ENCODE assay signal across 8 mouse cellular contexts in the genomic region with DNA sequence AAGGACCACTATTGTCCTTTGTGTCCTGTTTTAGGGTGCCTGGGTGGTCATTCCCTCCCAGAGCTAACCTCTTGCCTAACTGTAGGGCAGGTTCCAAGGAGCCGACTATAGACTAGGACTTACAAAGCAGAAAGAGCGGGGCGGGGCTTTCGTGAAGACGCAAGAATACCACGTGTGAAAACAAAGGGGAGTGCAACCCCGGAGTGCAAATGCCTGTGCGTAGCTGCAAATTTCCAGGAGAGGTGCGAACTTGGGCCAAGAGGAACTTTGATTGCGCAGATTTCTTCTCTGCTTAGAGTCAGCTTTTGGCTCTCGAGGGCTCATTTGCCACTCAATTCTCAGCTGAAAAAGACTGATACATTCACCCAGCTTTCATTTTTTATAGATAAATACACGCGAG. TPM values are rescaled to one million over a fixed set of nuclear protein-coding genes. Genes with fewer than 3 reads are reported as not detected.
DNase-seq lines count a peak whose midpoint lies in the region; ATAC-seq and TF ChIP-seq lines count a peak whose summit lies in the region.

No protein-coding gene starts in this region.

- ATAC-seq in hematopoietic stem cell, adult 5-6 weeks (replicated peaks in 1 of 2; ENCODE audit: insufficient read depth in 1 of 2, low FRiP score in 2 of 2, low TSS enrichment in 1 of 2, low read depth in 1 of 2, poor library complexity in 2 of 2, severe bottlenecking in 2 of 2) = peak; percentile 47 to 50; a peak in 3 of 4 replicates

- no peaks in the 10 kb centered on the region for H3K27me3 ChIP-seq in limb, embryonic 10.5 days (ENCODE audit: low read depth, poor library complexity, severe bottlenecking)
- no peaks in the 10 kb centered on the region for H3K27me3 ChIP-seq in spleen, adult 2 months (ENCODE audit: control insufficient read depth, insufficient read depth, low read length)

- peak; percentile 37 for DNase-seq in gastrocnemius, adult 18-20 months (ENCODE audit: low spot score)
- no peak for DNase-seq in gastrocnemius, postnatal 36 days
- peak; percentile 77 for DNase-seq in limb, embryonic 10.5 days (ENCODE audit: low spot score)
- peak; percentile 80 for DNase-seq in mesoderm, embryonic 11.5 days (ENCODE audit: low read depth, low spot score)
- DNase-seq in spleen, adult 2 months (ENCODE audit: low read depth in 1 of 2, low spot score in 2 of 2) = peak; percentile 51 to 60

- intact Hi-C loops in gastrocnemius, postnatal 36 days (cut with DNase I) = no loop called here

- H3K4me3 ChIP-seq in bone marrow macrophage, adult 2 months (ENCODE audit: insufficient read depth, low read length) = peak overlapping the region; percentile 91
- peak overlapping the region; percentile 60 for H3K4me3 ChIP-seq in embryonic fibroblast, embryonic 13.5 days (ENCODE audit: insufficient read depth, low read length)
- peak overlapping the region; percentile 97 for H3K4me3 ChIP-seq in limb, embryonic 10.5 days
- peak overlapping the region; percentile 63 for H3K4me3 ChIP-seq in spleen, adult 2 months (ENCODE audit: extremely low read depth, insufficient read depth, insufficient read length)

- under 1% methylated on average over 13 of the region's 13 CpGs for WGBS in limb, embryonic 10.5 days
- under 1% methylated on average over 13 of the region's 13 CpGs for WGBS in spleen, adult 2 months

- no peak for TF ChIP-seq CTCF in bone marrow macrophage, adult 2 months (IDR thresholded peaks at IDR 0.05; ENCODE audit: low read depth, low read length)
- TF ChIP-seq CTCF in embryonic fibroblast, embryonic 13.5 days (IDR thresholded peaks at IDR 0.05; ENCODE audit: borderline replicate concordance, insufficient read depth, low read length) = no peak
- TF ChIP-seq CTCF in spleen, adult 2 months (IDR thresholded peaks at IDR 0.05; ENCODE audit: extremely low read depth, insufficient read depth, insufficient read length, insufficient replicate concordance) = no peak

- peaks cover 19% of the 10 kb centered on the region for H3K4me1 ChIP-seq in bone marrow macrophage, adult 2 months (ENCODE audit: control insufficient read depth, insufficient read depth, low read length)
- H3K4me1 ChIP-seq in embryonic fibroblast, embryonic 13.5 days (ENCODE audit: control insufficient read depth, insufficient read depth, low read length) = no peaks in the 10 kb centered on the region
- peaks cover 33% of the 10 kb centered on the region for H3K4me1 ChIP-seq in limb, embryonic 10.5 days
- H3K4me1 ChIP-seq in spleen, adult 2 months (ENCODE audit: control insufficient read depth, insufficient read depth, insufficient read length) = peaks cover 5% of the 10 kb centered on the region; the same call in 1 of the 2 replicates

- peaks cover 25% of the 10 kb centered on the region for H3K36me3 ChIP-seq in limb, embryonic 10.5 days
- no peaks in the 10 kb centered on the region for H3K36me3 ChIP-seq in spleen, adult 2 months (ENCODE audit: control insufficient read depth, insufficient read depth, low read length)

- TF ChIP-seq POLR2A in bone marrow macrophage, adult 2 months (IDR thresholded peaks at IDR 0.05; ENCODE audit: borderline replicate concordance, low read depth, low read length) = no peak
- TF ChIP-seq POLR2A in embryonic fibroblast, embryonic 13.5 days (IDR thresholded peaks at IDR 0.05; ENCODE audit: low read depth, low read length) = no peak
- no peak for TF ChIP-seq POLR2A in spleen, adult 2 months (IDR thresholded peaks at IDR 0.05; ENCODE audit: low read depth, low read length)

- H3K9me3 ChIP-seq in limb, embryonic 10.5 days (replicated peaks) = no peaks in the 10 kb centered on the region

- no peak overlapping the region for H3K27ac ChIP-seq in bone marrow macrophage, adult 2 months (ENCODE audit: insufficient read depth, low read depth, low read length)
- H3K27ac ChIP-seq in embryonic fibroblast, embryonic 13.5 days (ENCODE audit: insufficient read depth, low read length) = no peak overlapping the region
- peak overlapping the region; percentile 100 for H3K27ac ChIP-seq in limb, embryonic 10.5 days
- H3K27ac ChIP-seq in spleen, adult 2 months (ENCODE audit: insufficient read depth, low read length) = no peak overlapping the region

RNA-seq across cellular contexts. Expression of a gene that starts 0.5 kb away (rescaled TPM):
- 1 to 10 TPM; 1.5 to 2.1 TPM for total RNA-seq in gastrocnemius, adult 18-20 months (2021)
- 1 to 10 TPM; 1.3 TPM for total RNA-seq in gastrocnemius, postnatal 36 days (2021)
- 2.1 and 3.6 TPM in 2 replicates for polyA plus RNA-seq in bone marrow macrophage, adult 2 months (2012; ENCODE audit: insufficient read depth, insufficient read length, missing spikeins)
- 2.7 and 5.1 TPM in 2 replicates for polyA plus RNA-seq in embryonic fibroblast, embryonic 13.5 days (2011; ENCODE audit: insufficient read length, low read depth, missing spikeins)
- total RNA-seq in hematopoietic stem cell, adult 5-6 weeks (2017) = 24.0 TPM in 2 replicates
- 4.0 and 4.3 TPM in 2 replicates for polyA plus RNA-seq in limb, embryonic 10.5 days (2016; fragmentation: Nextera tagmentation; extraction: Ambion mirVana)
- polyA plus RNA-seq in spleen, adult 2 months (2012; rRNA removed) = 4.3 and 6.5 TPM in 2 replicates

RNA-seq across cellular contexts. Expression of a gene that starts 34.5 kb away (rescaled TPM):
- total RNA-seq in gastrocnemius, adult 18-20 months (2021) = 10 to 100 TPM; 12.1 to 16.8 TPM
- 10 to 100 TPM; 15.7 to 17.2 TPM for total RNA-seq in gastrocnemius, postnatal 36 days (2021)
- polyA plus RNA-seq in bone marrow macrophage, adult 2 months (2012; ENCODE audit: insufficient read depth, insufficient read length, missing spikeins) = 243 and 284 TPM in 2 replicates
- 206 and 311 TPM in 2 replicates for polyA plus RNA-seq in embryonic fibroblast, embryonic 13.5 days (2011; ENCODE audit: insufficient read length, low read depth, missing spikeins)
- 141 and 147 TPM in 2 replicates for total RNA-seq in hematopoietic stem cell, adult 5-6 weeks (2017)
- 21.8 and 25.4 TPM in 2 replicates for polyA plus RNA-seq in limb, embryonic 10.5 days (2016; fragmentation: Nextera tagmentation; extraction: Ambion mirVana)
- 55.9 and 70.9 TPM in 2 replicates for polyA plus RNA-seq in spleen, adult 2 months (2012; rRNA removed)

RNA-seq across cellular contexts. Expression of a gene that starts 40.8 kb away (rescaled TPM):
- 1 to 10 TPM; 3.1 to 3.3 TPM for total RNA-seq in gastrocnemius, adult 18-20 months (2021)
- total RNA-seq in gastrocnemius, postnatal 36 days (2021) = 1 to 10 TPM; 2.9 to 4.3 TPM
- polyA plus RNA-seq in bone marrow macrophage, adult 2 months (2012; ENCODE audit: insufficient read depth, insufficient read length, missing spikeins) = 9.3 and 10.7 TPM in 2 replicates
- 9.3 and 13.0 TPM in 2 replicates for polyA plus RNA-seq in embryonic fibroblast, embryonic 13.5 days (2011; ENCODE audit: insufficient read length, low read depth, missing spikeins)
- total RNA-seq in hematopoietic stem cell, adult 5-6 weeks (2017) = 20.4 and 35.8 TPM in 2 replicates
- 49.5 and 54.5 TPM in 2 replicates for polyA plus RNA-seq in limb, embryonic 10.5 days (2016; fragmentation: Nextera tagmentation; extraction: Ambion mirVana)
- 12.8 and 20.1 TPM in 2 replicates for polyA plus RNA-seq in spleen, adult 2 months (2012; rRNA removed)

RNA-seq across cellular contexts. Expression of a gene that starts 44.6 kb away (rescaled TPM):
- total RNA-seq in gastrocnemius, adult 18-20 months (2021) = 10 to 100 TPM in 1 of 2 experiments, 1 to 10 TPM in 1; 3.8 to 10.7 TPM
- total RNA-seq in gastrocnemius, postnatal 36 days (2021) = 1 to 10 TPM; 5.2 to 5.4 TPM
- 3.0 and 4.2 TPM in 2 replicates for polyA plus RNA-seq in bone marrow macrophage, adult 2 months (2012; ENCODE audit: insufficient read depth, insufficient read length, missing spikeins)
- 1.1 and 3.2 TPM in 2 replicates for polyA plus RNA-seq in embryonic fibroblast, embryonic 13.5 days (2011; ENCODE audit: insufficient read length, low read depth, missing spikeins)
- total RNA-seq in hematopoietic stem cell, adult 5-6 weeks (2017) = 1.6 TPM in 1 of 2 replicates, not detected in the other
- 9.1 and 9.2 TPM in 2 replicates for polyA plus RNA-seq in limb, embryonic 10.5 days (2016; fragmentation: Nextera tagmentation; extraction: Ambion mirVana)
- 5.3 and 5.4 TPM in 2 replicates for polyA plus RNA-seq in spleen, adult 2 months (2012; rRNA removed)

Comparison
In these comparisons a context has a peak if more than half of its experiments do, and no peak if none do; other contexts are left out.
1. DNase-seq: peak in gastrocnemius, adult 18-20 months (single experiment), limb, embryonic 10.5 days (single experiment), mesoderm, embryonic 11.5 days (single experiment) and spleen, adult 2 months (2 of 2); none in gastrocnemius, postnatal 36 days (0 of 2).
2. Peak in every context shown above with its lines, with median percentiles within 50 percentile points of each other: H3K4me3 ChIP-seq.